Mouse (Mus musculus): ENCODE measurements around the gene Fam76a. TPM values are rescaled to one million over a fixed set of nuclear protein-coding genes. Genes with fewer than 3 reads are reported as not detected.

The Fam76a gene
- total RNA-seq (2021): 10 to 100 TPM; 19.8 to 23.0 TPM
- long read RNA-seq, experiment 1, transcript Fam76a-201 (9 exons, 3,053 nt): major isoform, 9 of 11 reads
- long read RNA-seq, experiment 1, partial matches to known transcripts: 0 of 11 reads
- long read RNA-seq, experiment 1, other reads (novel, unspliced or antisense): 2 of 11 reads
- long read RNA-seq, experiment 2, transcript Fam76a-201 (9 exons, 3,053 nt): major isoform, 22 of 28 reads
- long read RNA-seq, experiment 2, partial matches to known transcripts: 0 of 28 reads
- long read RNA-seq, experiment 2, other reads (novel, unspliced or antisense): 3 of 28 reads

DNA sequence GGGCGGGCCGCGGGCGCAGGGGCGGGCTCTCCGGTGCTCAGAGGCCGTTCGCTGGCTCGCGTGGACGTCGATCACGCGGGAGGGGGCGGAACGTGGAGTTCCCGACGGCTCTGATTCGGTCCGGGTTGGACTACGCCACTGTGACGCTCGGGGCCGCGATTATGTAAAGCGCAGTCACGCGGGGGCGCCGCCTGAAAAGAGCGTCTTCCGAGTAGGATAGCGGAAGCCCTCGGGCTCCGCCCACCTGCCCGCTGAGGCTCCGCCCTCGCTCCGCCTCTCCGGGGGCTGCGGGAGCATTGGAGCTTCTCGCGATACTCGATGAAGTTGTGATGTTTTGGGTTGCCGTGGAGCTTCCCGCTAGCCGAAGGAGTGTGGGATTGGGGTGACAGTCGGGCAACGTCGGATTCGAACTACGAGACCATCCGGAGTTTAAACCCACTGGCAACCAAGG, at the start of gene Fam76a:
Fam76a (minus strand) TSS at position 1 of the 451 bp plus-strand sequence.
- DNase-seq: peak; percentile 100

DNA sequence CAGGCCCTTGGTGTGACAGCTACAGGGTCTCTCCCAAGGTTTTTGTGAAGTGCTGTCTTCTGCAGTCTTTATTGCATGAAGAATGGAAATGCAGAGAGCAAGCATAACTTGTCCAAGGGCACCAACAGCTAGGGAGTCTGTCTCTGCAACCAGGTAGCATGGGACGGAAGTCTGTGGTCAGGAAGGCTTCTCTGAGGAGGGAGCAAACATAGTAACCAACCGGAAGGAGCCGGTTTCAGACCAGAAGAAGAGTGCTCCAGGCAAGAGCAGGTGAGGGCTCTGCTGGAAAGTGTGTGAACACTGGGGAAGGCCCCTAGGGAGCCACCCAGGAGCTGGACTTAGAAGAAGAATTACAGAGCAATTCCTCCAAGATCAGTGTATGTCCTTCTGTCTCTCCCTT, 49.7 kb upstream of the Fam76a start:
- DNase-seq: no peak

DNA sequence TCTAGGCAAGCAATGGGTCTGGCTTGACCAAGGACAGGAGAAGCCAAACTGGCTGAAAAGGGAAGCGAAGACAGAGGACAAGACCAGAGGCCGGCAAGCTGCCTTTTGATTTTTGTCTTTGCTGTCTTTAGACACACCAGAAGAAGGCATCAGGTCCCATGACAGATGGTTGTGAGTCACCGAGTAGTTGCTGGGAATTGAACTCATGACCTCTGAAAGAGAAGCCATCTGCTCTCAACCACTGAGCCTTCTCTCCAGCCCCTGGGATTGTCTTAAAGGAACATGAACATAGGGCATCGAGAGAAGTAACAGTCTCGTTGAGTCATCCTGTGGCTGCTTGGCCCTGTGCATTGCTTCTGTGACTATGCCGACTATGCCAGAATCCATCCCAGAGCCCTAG, 49.2 kb upstream of the Fam76a start:
- DNase-seq: no peak

DNA sequence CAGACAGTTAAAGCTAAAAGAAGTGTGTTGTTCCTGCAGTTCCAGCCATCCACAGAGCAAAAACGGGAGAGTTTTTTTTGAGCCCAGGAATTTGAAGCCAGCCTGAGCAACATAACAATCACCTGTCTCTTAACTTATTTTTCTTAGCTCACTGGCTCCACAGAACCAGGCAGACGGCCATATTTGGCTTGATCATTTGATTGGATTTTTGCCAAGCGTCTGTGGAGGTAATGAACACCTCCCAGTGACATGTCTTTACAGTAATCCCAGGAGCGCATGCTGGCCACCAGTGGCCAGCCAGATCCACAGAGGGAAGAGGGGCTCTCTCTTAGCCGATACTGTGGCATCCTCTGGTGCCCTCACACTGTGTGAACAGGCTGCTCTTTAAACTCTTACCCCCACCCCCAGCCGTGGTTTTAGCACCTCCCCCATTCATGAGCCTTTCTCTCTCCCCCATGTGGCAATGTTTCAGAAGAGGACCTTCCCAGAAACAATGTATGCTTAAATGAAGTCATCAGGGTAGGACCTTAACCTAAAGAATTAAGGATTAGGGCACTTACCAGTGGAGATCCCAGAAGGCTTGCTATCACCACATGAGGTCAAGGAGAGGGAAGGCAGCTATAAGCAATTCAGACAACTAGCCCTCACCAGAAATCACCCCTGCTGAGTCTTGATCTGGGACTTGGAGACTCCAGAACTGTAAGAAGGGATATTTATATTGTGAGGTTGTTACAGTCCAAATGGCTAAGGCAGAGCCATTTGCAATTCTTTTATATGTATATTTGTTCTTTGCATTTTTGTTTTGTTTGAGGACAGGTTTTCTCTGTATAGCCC, 46.0 kb upstream of the Fam76a start:
- DNase-seq: no peak

DNA sequence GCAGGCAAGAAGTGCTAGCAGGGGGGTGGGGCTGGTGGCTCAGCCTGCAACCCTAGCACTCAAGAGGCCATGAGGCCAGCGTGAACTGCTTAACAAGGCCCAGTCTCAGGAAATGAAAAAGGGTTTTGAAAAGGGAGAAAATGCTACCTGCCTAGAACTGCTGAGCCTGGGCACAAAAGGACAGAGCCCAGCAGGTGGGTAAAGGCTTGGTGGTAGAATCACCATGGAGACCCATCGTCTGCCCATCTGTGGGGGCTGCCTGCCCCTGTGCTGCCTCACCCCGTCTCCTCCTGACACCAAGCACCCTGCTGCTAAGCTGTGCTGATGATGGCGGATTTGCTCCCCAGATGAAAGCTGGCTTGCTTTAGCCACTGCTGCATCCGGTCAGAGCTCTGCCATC, 42.1 kb upstream of the Fam76a start:
- no peak for DNase-seq

DNA sequence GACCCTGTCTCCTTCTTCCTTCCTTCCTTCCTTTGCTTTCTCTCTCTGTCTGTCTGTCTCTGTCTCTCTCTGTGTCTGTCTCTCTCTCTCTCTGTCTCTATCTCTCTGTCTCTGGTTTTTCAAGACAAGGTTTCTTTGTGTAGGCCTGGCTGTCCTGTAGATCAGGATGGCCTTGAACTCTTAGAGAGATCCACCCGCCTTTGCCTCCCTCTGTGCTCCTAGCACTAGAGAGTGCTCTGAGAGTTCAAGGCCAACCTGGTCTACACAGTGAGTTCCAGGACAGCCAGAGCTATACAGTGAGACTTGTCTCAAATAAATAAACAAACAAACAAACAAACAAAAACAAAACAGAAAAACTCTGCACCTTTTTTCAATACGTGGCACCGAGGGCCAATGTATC, 41.7 kb upstream of the Fam76a start:
- no peak for DNase-seq

DNA sequence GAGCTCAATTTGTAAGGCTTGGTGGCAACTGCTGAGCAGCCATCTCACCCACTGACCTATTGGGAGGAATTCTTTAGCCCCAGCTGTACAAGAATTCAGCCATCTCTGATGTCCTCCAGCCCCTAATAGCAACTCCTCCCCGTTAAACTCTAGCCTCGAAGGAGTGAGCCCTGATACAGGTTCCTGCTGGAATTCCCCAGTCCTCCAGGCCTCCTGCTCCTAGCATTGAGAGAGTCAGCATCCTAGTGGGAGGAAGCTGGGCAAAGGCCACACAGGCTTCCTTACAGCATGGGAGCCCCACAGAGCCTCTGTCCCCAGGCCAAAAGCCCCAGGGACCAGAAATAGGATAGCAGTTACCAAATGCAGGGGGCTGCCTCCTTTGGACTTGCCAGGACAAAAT, 41.1 kb upstream of the Fam76a start:
- DNase-seq: no peak

DNA sequence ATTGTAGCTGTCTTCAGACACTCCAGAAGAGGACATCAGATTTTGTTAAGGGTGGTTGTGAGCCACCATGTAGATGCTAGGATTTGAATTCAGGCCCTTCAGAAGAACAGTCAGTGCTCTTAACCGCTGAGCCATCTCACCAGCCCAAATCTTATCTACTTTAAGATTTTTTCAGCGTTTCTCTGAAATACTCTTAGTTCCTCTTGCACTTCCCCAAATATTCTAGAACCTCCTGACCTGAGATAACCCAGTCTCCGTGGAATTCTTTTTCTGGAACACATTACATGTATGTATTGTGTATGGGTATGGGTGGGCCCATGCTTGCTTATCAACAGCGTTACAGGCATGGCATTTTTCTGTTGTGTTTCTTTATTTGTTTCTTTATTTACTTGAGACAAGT, 40.3 kb upstream of the Fam76a start:
- DNase-seq: no peak

DNA sequence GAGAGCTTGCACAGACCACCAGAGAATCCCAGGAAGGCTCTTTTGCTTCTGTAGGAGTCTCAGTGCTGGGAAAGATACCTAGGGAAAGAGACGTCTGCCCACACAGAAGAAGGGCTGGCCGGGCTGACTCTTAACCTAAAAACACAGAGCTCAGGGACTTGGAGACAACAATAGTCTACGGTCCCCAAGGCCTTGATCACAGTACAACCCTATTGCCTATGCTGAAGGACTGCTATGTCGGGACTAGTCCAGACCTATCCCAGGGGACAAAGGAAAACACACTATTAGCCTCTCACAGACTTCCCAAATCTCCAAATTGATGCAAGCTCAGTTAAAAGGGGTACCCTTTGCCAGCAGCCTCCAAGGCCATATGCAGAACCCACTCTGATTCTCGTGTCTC, 39.5 kb upstream of the Fam76a start:
- no peak for DNase-seq

DNA sequence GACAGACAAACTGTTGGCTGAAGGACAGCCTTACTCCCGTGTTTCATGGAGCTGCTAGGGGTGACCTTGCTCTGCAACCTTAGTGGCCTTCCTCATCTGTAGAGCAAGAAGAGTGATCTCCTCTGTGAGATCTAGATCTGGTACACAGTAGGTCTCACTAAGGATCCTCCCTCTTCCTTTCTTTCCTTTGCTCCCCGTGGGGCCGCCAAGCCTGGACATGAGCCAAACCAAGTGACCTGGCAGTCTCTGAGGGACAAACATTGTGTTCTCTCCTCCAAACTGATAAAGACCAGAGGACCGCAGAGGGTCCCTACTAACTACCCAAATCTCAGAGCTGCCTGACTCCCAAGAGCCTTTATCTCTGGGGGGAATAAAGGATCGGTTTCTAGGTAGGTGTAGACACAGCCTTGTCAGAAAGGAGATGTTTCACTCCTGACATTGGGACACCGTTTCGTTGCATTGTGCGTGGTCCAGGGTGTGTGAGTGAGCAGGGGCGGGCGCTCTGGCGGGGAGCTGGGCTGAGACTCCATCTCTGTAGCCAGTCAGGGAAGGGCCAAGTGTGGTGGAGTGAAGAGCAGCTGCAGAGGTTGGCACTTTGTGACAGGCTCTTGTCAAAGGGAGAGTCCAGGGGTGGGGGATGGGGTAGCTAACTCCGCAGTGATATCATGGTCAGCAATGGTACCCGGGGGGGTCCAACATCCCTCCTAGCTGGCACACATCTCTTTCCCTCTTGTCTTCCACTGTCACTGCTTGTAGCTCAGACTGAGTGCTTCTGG, 38.7 kb upstream of the Fam76a start:
- peak; percentile 27 for DNase-seq

DNA sequence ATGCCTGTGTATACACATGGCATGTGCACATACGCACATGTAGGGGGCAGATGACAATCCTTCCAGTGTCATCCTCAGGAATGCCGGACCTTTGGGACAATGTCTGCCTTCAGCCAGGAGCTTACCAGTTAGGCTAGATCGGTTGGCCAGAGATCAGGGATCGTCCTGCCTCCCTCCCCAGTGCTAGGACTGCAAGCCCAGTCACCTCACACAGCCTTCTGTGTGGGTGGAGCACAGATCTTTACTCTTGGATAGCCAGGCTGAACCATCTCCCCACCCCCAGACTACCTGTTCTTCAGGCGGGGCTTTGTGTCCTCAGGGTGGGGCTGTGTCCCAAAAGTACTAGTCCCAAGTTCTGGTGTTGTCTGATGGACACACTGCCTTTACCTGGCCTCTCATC, 38.0 kb upstream of the Fam76a start:
- DNase-seq: no peak

DNA sequence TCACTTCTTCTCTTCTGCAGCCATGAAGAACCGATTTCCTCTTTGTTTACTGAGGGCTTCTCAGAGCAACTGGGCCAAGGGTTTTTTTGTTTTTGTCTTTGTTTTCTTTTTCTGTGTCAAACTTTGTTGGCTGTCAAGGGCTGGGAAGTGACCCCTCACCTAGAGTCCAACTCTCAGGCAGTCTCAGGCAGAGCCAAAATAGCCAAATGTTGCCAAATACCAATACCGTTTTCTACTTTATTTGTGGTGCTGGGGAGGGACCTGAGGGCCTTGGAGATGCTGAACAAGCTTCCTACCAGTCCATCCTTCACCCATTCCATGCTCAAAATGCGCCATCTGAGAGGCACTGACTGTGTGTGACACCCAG, 37.3 kb upstream of the Fam76a start:
- DNase-seq: no peak

DNA sequence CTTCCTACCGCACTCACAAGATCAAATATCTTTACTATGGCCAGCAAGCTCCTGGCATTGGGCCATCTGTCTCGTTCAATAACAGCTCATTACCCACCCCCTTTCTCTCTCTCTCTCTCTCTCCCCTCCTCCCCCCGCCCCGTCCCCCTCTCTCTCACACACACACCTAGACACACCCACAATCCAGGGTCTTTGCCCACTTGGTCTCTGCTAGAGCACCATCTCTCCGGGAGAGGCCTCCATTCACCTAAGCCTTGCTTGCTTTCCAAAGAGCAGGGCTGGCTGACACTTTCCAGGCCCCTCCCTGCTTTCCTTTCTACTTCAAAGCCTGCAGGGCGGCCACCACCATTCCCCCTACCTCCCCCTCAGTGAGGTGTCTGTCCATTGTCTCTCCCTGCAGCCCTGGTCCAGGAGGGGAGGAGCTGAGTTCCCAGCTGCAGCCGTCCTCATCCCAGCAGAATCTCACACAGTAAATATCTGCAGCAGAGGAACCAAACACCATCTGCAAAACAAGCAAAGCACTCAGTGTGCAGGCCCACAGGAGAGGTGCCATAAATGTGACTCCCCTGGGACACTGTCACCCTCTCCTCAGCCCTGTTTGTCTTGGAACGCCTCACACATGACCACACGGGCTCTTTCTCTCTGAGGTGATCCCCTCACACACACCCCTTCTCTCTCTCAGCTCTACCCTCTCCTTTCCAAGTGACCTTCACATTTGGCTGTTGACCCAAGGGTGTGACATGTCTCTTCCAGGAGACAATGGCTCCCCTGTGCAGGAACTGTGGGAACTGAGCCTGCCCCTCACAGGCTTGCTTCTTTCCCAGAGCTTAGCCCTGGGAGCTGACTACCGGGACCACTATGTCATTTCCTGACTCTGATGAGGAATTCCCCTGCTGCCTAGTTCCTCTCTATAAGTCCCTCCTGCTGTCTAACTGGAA, 36.7 kb upstream of the Fam76a start:
- DNase-seq: peak; percentile 39

DNA sequence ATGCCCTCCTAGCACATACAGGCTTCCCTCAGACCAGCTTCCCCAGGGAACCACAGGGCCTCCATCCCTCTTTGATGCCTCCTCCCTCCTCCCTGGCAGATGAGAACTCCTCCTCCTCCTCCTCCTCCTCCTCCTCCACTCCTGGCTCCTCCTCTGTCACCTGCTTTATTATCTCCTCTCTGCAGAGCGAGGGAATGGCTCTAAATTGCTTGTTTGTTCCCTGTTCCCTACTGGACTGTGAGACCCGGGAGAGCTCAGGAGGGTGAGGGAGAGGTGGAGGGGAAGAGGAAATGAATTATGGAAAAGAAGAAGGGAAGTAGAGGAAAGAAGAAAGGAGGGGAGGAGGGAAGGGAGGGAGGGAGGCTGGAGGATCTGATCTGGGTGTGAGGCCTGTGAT, 33.0 kb upstream of the Fam76a start:
- no peak for DNase-seq

DNA sequence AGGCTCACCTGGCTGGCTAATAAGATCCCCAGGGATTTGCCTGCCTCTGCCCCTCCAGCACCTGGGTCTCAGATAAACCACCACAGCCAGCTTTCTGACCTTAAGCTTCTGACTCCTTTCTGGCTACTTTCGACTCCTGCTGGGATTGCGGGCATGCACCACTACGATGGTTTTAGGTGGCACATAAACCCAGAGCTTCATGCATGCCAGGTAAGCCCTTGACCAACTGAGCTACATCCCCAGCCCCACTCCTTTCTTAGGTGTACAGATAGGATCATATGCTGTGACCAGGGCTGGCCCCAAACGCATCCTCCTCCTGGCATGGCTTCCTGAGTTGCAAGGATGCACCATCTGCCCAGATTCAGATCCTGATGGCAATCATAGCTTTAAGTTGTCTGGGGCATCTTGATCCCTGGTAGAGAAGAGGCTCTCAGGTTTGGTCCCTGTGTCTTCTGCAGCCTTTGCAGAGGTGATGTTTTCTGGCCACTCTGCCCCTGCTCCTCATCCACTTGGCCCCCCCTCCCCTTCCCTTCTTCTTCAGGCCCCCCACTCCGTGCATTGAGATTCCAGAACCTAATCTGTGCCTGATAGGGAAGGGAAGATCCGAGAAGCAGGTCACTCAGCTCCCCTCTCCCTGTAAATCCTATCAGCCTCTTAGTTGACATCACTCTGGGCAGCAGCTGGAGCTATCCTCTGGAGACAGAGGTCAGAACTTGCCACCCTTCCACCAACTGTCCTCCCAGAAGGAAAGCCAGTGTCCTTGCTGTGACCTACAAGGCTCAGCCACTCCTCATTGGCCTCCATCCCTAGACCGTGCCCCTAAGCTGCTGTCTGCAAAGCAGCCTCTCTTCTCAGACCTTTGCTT, 32.4 kb upstream of the Fam76a start:
- no peak for DNase-seq

DNA sequence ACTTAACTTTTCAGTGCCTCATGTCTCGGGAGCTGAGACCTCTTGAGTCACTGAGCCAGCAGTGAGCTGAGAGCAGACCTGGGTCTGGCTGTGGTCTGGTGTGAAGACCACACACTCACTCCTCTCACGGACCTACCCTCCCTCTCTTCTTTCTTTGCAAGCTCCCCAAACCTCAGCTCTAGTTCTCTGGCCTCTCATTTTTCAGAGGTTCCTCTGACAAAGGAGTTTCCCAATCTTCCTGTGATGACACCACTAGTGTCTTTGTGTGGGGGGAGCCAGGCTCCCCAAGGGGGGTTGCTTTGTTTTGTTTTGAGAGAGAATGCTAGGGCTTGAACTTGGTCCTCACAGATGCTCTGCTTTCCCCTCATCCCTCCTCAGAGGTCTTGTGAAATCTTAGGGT, 28.6 kb upstream of the Fam76a start:
- no peak for DNase-seq

DNA sequence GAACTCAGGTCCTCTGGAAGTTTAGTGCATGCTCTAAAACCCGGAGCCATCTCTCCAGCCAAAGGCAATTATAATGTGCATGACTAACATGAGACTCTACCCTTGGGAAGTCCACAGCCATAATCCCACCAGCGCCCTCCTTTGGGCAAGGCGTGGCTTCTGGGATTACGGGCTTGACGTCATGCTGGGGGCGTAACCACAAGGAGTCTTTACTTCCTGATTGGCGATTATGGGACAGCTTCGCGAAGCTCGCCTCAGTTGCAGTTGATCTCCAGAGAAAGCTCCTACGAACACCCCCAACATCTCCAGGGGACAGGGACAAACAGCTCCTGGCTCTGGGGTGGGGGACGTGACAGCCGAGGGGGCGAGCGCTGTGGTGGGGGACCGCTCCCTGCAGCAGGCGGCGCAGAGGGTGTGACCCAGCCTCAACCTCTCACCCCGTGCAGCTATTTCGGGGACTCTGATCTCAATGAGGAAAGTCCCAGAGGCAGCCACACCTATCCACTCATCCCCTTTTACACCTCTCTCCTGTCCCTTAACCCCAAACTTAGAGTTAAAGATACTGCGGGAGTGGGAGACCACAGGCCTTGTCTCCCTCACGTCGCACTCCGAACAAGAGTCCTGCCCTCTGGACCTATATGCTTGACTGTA, 27.6 kb upstream of the Fam76a start:
- DNase-seq: no peak

DNA sequence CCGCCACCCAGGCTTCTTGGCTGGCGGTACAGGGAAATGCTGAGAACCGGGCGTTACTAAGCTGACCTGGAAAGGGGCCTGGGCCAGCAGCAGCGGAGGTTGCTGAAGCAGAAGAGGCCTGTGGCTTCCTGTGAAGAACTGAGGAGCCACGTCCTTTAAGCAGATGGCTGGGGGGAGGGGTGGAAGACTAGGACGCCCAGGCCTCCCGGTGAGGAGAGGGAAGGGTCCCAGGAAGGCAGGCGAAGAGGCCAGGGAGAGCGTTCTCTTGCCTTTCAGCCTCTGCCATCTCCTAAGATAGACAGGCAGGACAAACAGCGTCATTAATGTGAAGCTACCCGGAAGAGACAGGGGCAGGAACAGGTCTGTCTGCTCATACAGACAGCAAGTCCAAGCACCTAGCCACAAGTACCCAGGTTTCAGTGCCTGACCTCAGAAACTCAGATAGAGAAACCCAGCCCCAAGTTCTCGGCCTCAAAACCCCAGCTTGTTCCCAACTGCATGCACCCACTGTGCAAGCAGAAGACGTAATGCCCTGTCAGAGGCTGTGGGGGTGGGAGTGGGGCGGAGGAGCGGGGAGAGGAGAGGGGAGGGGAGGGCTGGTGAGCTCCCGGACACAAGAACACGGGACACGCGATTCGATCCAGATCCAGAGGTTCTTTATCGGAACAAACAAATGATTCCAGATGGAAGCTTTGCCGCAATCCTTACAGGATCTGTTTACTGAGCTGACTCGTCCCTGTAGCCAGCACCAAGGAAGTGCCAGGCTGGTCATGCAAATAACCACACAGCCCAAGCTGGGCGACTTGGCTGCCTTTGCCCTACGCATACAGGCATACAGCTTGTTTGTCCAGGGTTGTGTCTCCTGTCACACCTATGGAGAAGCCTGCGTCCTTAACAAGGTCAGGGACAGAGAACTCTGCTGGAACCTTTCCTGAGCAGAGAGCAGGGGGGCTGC, 24.0 kb upstream of the Fam76a start:
- peak; percentile 55 for DNase-seq
